ENCODE assay signal across 8 mouse cellular contexts in genomic region chr7:127021563-127022527, GRCm38 (mm10). TPM values are rescaled to one million over a fixed set of nuclear protein-coding genes. Genes with fewer than 3 reads are reported as not detected.
DNase-seq lines count a peak whose midpoint lies in the region; ATAC-seq and TF ChIP-seq lines count a peak whose summit lies in the region.

No protein-coding gene starts in this region.

- peak overlapping the region; percentile 100 for H3K9ac ChIP-seq in heart, embryonic 13.5 days
- peak overlapping the region; percentile 71 for H3K9ac ChIP-seq in forebrain, postnatal 0 days

- ATAC-seq in heart, embryonic 13.5 days (ENCODE audit: extremely low read depth, insufficient number of reproducible peaks, low FRiP score, low TSS enrichment): no peak
- ATAC-seq in G1E (ENCODE audit: extremely low read depth, insufficient number of reproducible peaks, low FRiP score, poor library complexity, severe bottlenecking): no peak
- ATAC-seq in forebrain, postnatal 0 days: no peak

- peak overlapping the region; percentile 65 for H3K27ac ChIP-seq in heart, embryonic 13.5 days (replicated peaks)
- H3K27ac ChIP-seq in forebrain, postnatal 0 days (ENCODE audit: low read depth, low read length): peak overlapping the region; percentile 86
- H3K27ac ChIP-seq in macrophage: 0 out of 2 replicates have a peak overlapping the region, but pooled peaks have one; percentile 0

- H3K27me3 ChIP-seq in heart, embryonic 13.5 days (replicated peaks): no peaks in the 10 kb centered on the region
- H3K27me3 ChIP-seq in G1E (ENCODE audit: insufficient read depth, low read length): no peaks in the 10 kb centered on the region
- H3K27me3 ChIP-seq in forebrain, postnatal 0 days (ENCODE audit: insufficient read depth, low read length): no peaks in the 10 kb centered on the region

- H3K9me3 ChIP-seq in heart, embryonic 13.5 days: no peaks in the 10 kb centered on the region
- H3K9me3 ChIP-seq in G1E (replicated peaks): no peaks in the 10 kb centered on the region
- H3K9me3 ChIP-seq in forebrain, postnatal 0 days (ENCODE audit: low read length): no peaks in the 10 kb centered on the region

- peaks cover 73% of the 10 kb centered on the region for H3K4me1 ChIP-seq in heart, embryonic 13.5 days
- peaks cover 74% of the 10 kb centered on the region for H3K4me1 ChIP-seq in G1E (ENCODE audit: insufficient read depth, low read depth, low read length)
- H3K4me1 ChIP-seq in forebrain, postnatal 0 days (ENCODE audit: insufficient read depth): peaks cover 50% of the 10 kb centered on the region

- WGBS in heart, embryonic 13.5 days: 39% methylated on average over 5 of the region's 5 CpGs
- WGBS in forebrain, postnatal 0 days: 32% methylated on average over 5 of the region's 5 CpGs
- WGBS in macrophage (ENCODE audit: missing documents): 49% methylated on average over 5 of the region's 5 CpGs

- peak overlapping the region; percentile 59 for H3K4me3 ChIP-seq in heart, embryonic 13.5 days
- peak overlapping the region; percentile 77; the same call in 1 of the 2 replicates for H3K4me3 ChIP-seq in G1E (ENCODE audit: low read depth, low read length)
- peak overlapping the region; percentile 46 for H3K4me3 ChIP-seq in forebrain, postnatal 0 days (ENCODE audit: low read depth, low read length)
- no peak overlapping the region for H3K4me3 ChIP-seq in macrophage (ENCODE audit: inconsistent target)

- peaks cover 22% of the 10 kb centered on the region for H3K79me2 ChIP-seq in macrophage (ENCODE audit: inconsistent target)

- H3K36me3 ChIP-seq in heart, embryonic 13.5 days: peaks cover 34% of the 10 kb centered on the region
- H3K36me3 ChIP-seq in G1E (replicated peaks) (peaks cover 72% of the 10 kb centered on the region), macrophage (ENCODE audit: inconsistent target) (0 out of 2 replicates have a peak, but pooled peaks cover 5% of the 10 kb centered on the region)
- peaks cover 17% of the 10 kb centered on the region for H3K36me3 ChIP-seq in forebrain, postnatal 0 days (ENCODE audit: insufficient read depth)

- intact Hi-C loops in heart, postnatal 25 days (cut with DNase I): no loop called here

- TF ChIP-seq CTCF in G1E (IDR thresholded peaks at IDR 0.05; ENCODE audit: low read depth, low read length): no peak
- TF ChIP-seq CTCF in forebrain, postnatal 0 days (IDR thresholded peaks at IDR 0.05; ENCODE audit: low read depth): 0 out of 2 replicates have a peak, but pooled peaks have one; percentile 0

- DNase-seq in heart, postnatal 25 days (ENCODE audit: low spot score): no peak
- DNase-seq in G1E (ENCODE audit: low spot score): no peak
- peak; percentile 59 for DNase-seq in forebrain, postnatal 0 days
- DNase-seq in layer of hippocampus, adult 9-10 months (ENCODE audit: low spot score): no peak
- DNase-seq in layer of hippocampus, adult 18-20 months (ENCODE audit: low spot score in 2 of 2): no peak
- DNase-seq in frontal cortex, postnatal 10 days (ENCODE audit: low spot score in 2 of 2): no peak

- H3K4me2 ChIP-seq in heart, embryonic 13.5 days: peak overlapping the region; percentile 91
- H3K4me2 ChIP-seq in forebrain, postnatal 0 days (ENCODE audit: low read depth): peak overlapping the region; percentile 88

RNA-seq across cellular contexts. Expression of gene Prrt2, which starts 0.8 kb away (rescaled TPM):
- 1.6 TPM in 2 replicates for polyA plus RNA-seq in heart, embryonic 13.5 days (2015; fragmentation: Nextera tagmentation; extraction: Ambion mirVana)
- 1 to 10 TPM in 1 of 2 experiments, under 1 TPM in 1; 0.60 to 1.2 TPM for total RNA-seq in heart, postnatal 25 days (2021)
- 6.4 and 13.6 TPM in 2 replicates for total RNA-seq in G1E (2014; fragmentation: Nextera tagmentation)
- total RNA-seq in G1E (2017): 0.35 TPM in 1 of 2 replicates, not detected in the other
- 1.5 and 2.0 TPM in 2 replicates for polyA plus RNA-seq in G1E (2012)
- 68.2 and 77.8 TPM in 2 replicates for total RNA-seq in forebrain, postnatal 0 days (2014; rRNA removed)
- 84.1 and 84.3 TPM in 2 replicates for polyA plus RNA-seq in forebrain, postnatal 0 days (2015; fragmentation: Nextera tagmentation; extraction: Ambion mirVana)
- 1 to 10 TPM in 3 of 26 experiments, under 1 TPM in 10, not detected in 13; 0.21 to 3.0 (median 0.60) TPM for total RNA-seq in macrophage (2018; cell fraction: chromatin; rRNA removed)
- not detected for total RNA-seq in macrophage (2018; cell fraction: cytosol; rRNA removed)
- total RNA-seq in macrophage (2018; cell fraction: nucleus; rRNA removed): 1 to 10 TPM in 2 of 26 experiments, under 1 TPM in 9, not detected in 15; 0.30 to 1.6 (median 0.85) TPM
- not detected in 3 replicates for polyA plus RNA-seq in macrophage (2018)
- total RNA-seq in layer of hippocampus, adult 18-20 months (2021): 100 to 1,000 TPM; 246 to 261 TPM

RNA-seq across cellular contexts. Expression of gene Gm42742, which starts 0.9 kb away (rescaled TPM):
- 13.8 and 25.7 TPM in 2 replicates for polyA plus RNA-seq in heart, embryonic 13.5 days (2015; fragmentation: Nextera tagmentation; extraction: Ambion mirVana)
- 10 to 100 TPM; 21.5 to 22.6 TPM for total RNA-seq in heart, postnatal 25 days (2021)
- total RNA-seq in G1E (2014; fragmentation: Nextera tagmentation) (21.4 and 35.9 TPM in 2 replicates), G1E (2017) (0.93 and 9.2 TPM in 2 replicates)
- polyA plus RNA-seq in G1E (2012) (128 and 159 TPM in 2 replicates), macrophage (2018) (15.3 to 31.9 TPM (median 18.2 TPM) in 3 replicates)
- total RNA-seq in forebrain, postnatal 0 days (2014; rRNA removed): 49.1 and 53.6 TPM in 2 replicates
- polyA plus RNA-seq in forebrain, postnatal 0 days (2015; fragmentation: Nextera tagmentation; extraction: Ambion mirVana): 36.7 and 42.2 TPM in 2 replicates
- total RNA-seq in macrophage (2018; cell fraction: chromatin; rRNA removed): 10 to 100 TPM in 15 of 26 experiments, 1 to 10 TPM in 9, under 1 TPM in 1, not detected in 1; 0.36 to 36.4 (median 12.7) TPM
- 10 to 100 TPM in 22 of 26 experiments, 1 to 10 TPM in 4; 1.8 to 40.9 (median 20.4) TPM for total RNA-seq in macrophage (2018; cell fraction: cytosol; rRNA removed)
- total RNA-seq in macrophage (2018; cell fraction: nucleus; rRNA removed): 10 to 100 TPM in 21 of 26 experiments, 1 to 10 TPM in 5; 7.5 to 42.8 (median 18.3) TPM
- 10 to 100 TPM; 61.2 to 65.1 TPM for total RNA-seq in layer of hippocampus, adult 18-20 months (2021)

RNA-seq across cellular contexts. Expression of gene Pagr1a, which starts 4.7 kb away (rescaled TPM):
- 55.6 and 76.2 TPM in 2 replicates for polyA plus RNA-seq in heart, embryonic 13.5 days (2015; fragmentation: Nextera tagmentation; extraction: Ambion mirVana)
- total RNA-seq in heart, postnatal 25 days (2021): 10 to 100 TPM; 12.5 to 12.9 TPM
- total RNA-seq in G1E (2014; fragmentation: Nextera tagmentation): 36.2 and 40.1 TPM in 2 replicates
- 46.5 and 51.2 TPM in 2 replicates for total RNA-seq in G1E (2017)
- polyA plus RNA-seq in G1E (2012): 30.4 and 56.1 TPM in 2 replicates
- 19.2 and 21.9 TPM in 2 replicates for total RNA-seq in forebrain, postnatal 0 days (2014; rRNA removed)
- 18.1 and 31.6 TPM in 2 replicates for polyA plus RNA-seq in forebrain, postnatal 0 days (2015; fragmentation: Nextera tagmentation; extraction: Ambion mirVana)
- total RNA-seq in macrophage (2018; cell fraction: chromatin; rRNA removed): 10 to 100 TPM in 4 of 26 experiments, 1 to 10 TPM in 5, not detected in 17; 2.7 to 16.1 (median 9.6) TPM
- 10 to 100 TPM in 20 of 26 experiments, 1 to 10 TPM in 6; 4.4 to 37.7 (median 16.9) TPM for total RNA-seq in macrophage (2018; cell fraction: cytosol; rRNA removed)
- 10 to 100 TPM in 6 of 26 experiments, 1 to 10 TPM in 7, not detected in 13; 1.5 to 20.5 (median 7.7) TPM for total RNA-seq in macrophage (2018; cell fraction: nucleus; rRNA removed)
- polyA plus RNA-seq in macrophage (2018): 1.1 to 15.9 TPM (median 13.4 TPM) in 3 replicates
- total RNA-seq in layer of hippocampus, adult 18-20 months (2021): 10 to 100 TPM; 16.7 to 17.4 TPM

RNA-seq across cellular contexts. Expression of gene Maz, which starts 5.0 kb away (rescaled TPM):
- polyA plus RNA-seq in heart, embryonic 13.5 days (2015; fragmentation: Nextera tagmentation; extraction: Ambion mirVana): 31.0 and 34.5 TPM in 2 replicates
- total RNA-seq in heart, postnatal 25 days (2021): 10 to 100 TPM; 66.7 to 69.1 TPM
- 122 and 130 TPM in 2 replicates for total RNA-seq in G1E (2014; fragmentation: Nextera tagmentation)
- total RNA-seq in G1E (2017): 81.3 and 113 TPM in 2 replicates
- polyA plus RNA-seq in G1E (2012): 641 and 824 TPM in 2 replicates
- total RNA-seq in forebrain, postnatal 0 days (2014; rRNA removed): 176 and 200 TPM in 2 replicates
- polyA plus RNA-seq in forebrain, postnatal 0 days (2015; fragmentation: Nextera tagmentation; extraction: Ambion mirVana): 69.5 and 73.9 TPM in 2 replicates
- 100 to 1,000 TPM in 14 of 26 experiments, 10 to 100 TPM in 12; 28.6 to 228 (median 101) TPM for total RNA-seq in macrophage (2018; cell fraction: chromatin; rRNA removed)
- 10 to 100 TPM; 29.3 to 99.4 (median 59.6) TPM for total RNA-seq in macrophage (2018; cell fraction: cytosol; rRNA removed)
- 100 to 1,000 TPM in 11 of 26 experiments, 10 to 100 TPM in 15; 35.2 to 181 (median 89.7) TPM for total RNA-seq in macrophage (2018; cell fraction: nucleus; rRNA removed)
- polyA plus RNA-seq in macrophage (2018): 58.9 to 102 TPM (median 70.2 TPM) in 3 replicates
- 100 to 1,000 TPM; 238 to 241 TPM for total RNA-seq in layer of hippocampus, adult 18-20 months (2021)

RNA-seq across cellular contexts. Expression of gene Pagr1b, which starts 5.6 kb away (rescaled TPM):
- 0.38 and 0.44 TPM in 2 replicates for polyA plus RNA-seq in heart, embryonic 13.5 days (2015; fragmentation: Nextera tagmentation; extraction: Ambion mirVana)
- 1 to 10 TPM in 1 of 2 experiments, not detected in 1; 1.7 TPM for total RNA-seq in heart, postnatal 25 days (2021)
- total RNA-seq in G1E (2014; fragmentation: Nextera tagmentation): not detected in 2 replicates
- 1.0 TPM in 1 of 2 replicates, not detected in the other for total RNA-seq in G1E (2017)
- 4.6 and 6.2 TPM in 2 replicates for polyA plus RNA-seq in G1E (2012)
- 3.8 TPM in 1 of 2 replicates, not detected in the other for total RNA-seq in forebrain, postnatal 0 days (2014; rRNA removed)
- polyA plus RNA-seq in forebrain, postnatal 0 days (2015; fragmentation: Nextera tagmentation; extraction: Ambion mirVana): 1.0 TPM in 1 of 2 replicates, not detected in the other
- 1 to 10 TPM in 20 of 26 experiments, not detected in 6; 1.9 to 9.3 (median 4.3) TPM for total RNA-seq in macrophage (2018; cell fraction: chromatin; rRNA removed)
- total RNA-seq in macrophage (2018; cell fraction: cytosol; rRNA removed): 1 to 10 TPM in 13 of 26 experiments, under 1 TPM in 7, not detected in 6; 0.32 to 3.0 (median 1.8) TPM
- 10 to 100 TPM in 2 of 26 experiments, 1 to 10 TPM in 14, not detected in 10; 1.2 to 14.7 (median 3.1) TPM for total RNA-seq in macrophage (2018; cell fraction: nucleus; rRNA removed)
- polyA plus RNA-seq in macrophage (2018): 1.4 to 5.2 TPM in 2 of 3 replicates, not detected in the other
- not detected for total RNA-seq in layer of hippocampus, adult 18-20 months (2021)

Comparison
In these comparisons a context has a peak if more than half of its experiments do, and no peak if none do; other contexts are left out.
1. H3K27ac ChIP-seq: peak in every context shown above with its lines; median percentile 86 in forebrain, postnatal 0 days; 65 in heart, embryonic 13.5 days; 0 in macrophage.